Mouse (Mus musculus): ENCODE data around the gene Rpa3.
A peak's percentile ranks its signal among the peaks of the same experiment; 100 is the strongest.

Rpa3 gene

DNA sequence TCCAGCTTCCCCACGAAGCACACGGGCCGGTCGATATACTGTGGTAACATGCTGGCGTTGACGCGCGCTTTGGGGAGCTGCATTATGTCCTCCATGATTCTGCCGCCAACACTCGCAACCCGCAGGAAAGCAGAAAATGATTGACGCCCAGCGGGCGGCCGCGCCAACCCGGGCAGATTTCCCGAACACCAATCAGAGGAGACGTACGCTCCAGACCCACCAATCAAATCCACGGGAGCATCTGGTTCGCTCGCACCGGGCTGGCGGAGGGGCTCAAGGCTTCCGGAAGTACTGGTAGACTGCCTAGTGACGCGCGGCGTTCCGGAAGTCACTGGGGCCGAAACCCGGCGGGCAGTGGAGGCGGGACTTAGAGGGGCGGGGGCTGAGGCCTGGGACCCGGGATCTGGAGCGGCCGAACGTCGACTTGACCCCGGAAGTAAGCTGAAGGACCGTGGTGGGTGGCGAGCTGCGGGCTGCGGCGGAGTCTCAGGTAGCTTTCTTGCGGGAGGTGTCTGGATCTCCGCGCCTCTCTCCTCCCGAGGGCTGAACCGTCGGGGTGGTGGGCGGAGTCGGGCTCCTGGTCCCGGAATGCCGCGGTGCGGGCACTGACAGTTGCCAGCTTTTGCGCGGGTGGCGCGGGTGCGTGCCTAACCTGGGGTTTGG lies at the start of gene Rpa3, which contains the start of the genes Umad1 and Gm45062:
TSS of gene Rpa3 (minus strand) at position 170 of the 663 bp plus-strand sequence.
TSS of gene Umad1 (plus strand) at position 285 of the 663 bp plus-strand sequence.
TSS of gene Gm45062 (plus strand) at position 447 of the 663 bp plus-strand sequence.
- peak; percentile 95 to 97 for DNase-seq (ENCODE audit: low spot score in 2 of 2)

- no peak for DNase-seq (ENCODE audit: low spot score in 2 of 2)
Measured at GRCm38 (mm10) chr6:8307878-8308775, 49.2 kb upstream of the Rpa3 start.

DNA sequence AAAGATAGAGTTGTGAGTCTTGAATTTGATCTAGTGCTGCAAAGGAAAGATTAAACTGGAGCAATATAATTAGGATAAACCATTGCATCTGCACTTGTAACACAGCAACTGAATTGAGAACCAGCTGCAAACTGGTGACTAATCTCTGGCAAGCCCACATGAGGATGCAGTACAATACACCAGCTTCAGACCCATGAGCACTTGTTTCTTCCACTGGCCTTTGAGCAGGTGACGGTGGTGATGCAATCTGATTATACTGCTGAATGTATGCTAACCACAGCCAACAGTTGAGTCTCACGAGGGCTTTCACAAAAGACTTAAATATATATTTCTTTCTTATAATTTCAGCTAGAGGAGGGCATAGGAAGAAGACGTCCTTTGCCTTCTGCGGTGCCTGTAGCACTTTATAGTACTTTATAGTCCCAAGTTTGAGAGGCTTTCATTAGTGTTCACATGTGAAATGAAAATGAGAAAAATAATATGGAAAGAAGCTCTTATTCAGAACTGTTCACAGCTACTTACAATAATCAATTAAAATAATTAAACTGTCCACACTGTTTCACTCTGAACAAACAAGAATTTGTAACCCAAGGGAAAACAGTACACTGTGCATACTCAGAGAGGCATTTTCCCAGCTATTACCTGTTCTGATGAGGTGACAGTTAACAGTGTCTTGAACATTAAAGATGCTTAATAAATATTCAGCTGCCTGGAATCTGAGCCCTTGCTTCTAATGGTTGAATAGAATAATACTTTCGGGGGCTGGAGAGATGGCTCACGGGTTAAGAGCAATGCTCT lies 40.3 kb upstream of the Rpa3 start:
- no peak for DNase-seq (ENCODE audit: low spot score in 2 of 2)

DNA sequence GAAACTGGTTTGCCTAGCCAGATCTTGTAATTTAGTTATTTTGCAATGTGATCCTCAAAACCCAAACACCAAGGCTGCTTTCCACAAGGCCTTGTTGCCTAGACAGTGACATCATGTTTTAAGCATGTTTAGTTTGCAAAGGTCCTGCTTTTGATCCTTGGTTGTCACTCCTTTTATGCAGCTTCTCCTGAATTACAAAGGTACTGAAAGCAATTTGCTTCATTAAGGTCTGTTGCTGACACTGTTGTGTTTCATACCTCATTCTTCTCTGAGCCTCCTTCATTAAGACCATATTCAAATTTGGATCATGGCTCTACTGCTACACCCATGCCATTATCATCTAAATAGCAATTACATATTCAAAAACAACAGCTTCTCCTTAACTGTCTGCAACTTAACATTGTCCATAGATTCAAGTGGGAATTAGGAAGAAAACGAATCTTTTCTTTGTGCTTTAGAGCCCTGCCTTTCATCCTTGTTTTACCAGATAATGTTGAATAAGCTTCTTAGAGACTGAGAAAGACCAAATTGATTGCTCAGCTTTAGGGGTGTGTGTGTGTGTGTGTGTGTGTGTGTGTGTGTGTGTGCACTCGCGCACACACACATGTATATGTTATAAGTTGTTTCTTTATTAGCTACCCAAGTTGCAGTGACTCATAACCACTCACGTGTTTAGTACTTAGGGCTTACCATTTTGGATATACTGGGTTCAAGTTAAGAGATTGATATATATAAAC lies 35.2 kb upstream of the Rpa3 start:
- no peak for DNase-seq (ENCODE audit: low spot score in 2 of 2)

- no peak for DNase-seq (ENCODE audit: low spot score in 2 of 2)
Measured at GRCm38 (mm10) chr6:8288755-8289580, 30.0 kb upstream of the Rpa3 start.

GRCm38 (mm10) chr6:8286146-8286545 lies 27.2 kb upstream of the Rpa3 start:
- no peak for DNase-seq (ENCODE audit: low spot score in 2 of 2)

DNA sequence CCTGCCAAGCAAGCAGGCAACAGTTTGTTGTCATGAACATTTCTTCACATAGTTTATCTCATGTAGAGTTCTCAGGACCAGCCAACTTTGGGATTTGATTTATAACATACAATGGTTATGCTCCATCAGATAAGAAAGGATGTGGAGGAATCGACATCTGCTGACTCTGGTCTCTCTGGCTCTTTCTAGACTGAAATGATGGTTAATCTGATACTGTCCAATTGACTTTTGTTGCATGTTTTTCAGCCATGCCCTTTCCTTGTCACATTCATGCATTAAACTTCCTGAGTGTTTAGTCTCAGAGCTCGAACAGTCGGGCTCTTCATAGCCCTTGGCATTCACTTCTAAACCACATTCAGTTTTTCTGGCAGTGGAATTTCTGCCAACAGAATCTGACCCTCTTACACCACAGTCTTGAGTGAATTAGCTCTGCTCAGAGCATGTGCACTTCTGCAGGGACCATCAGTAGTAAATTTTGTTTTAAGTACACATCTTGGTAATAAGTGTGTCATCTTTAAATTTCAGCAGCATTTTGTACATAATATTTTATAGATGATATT lies 26.5 kb upstream of the Rpa3 start:
- no peak for DNase-seq (ENCODE audit: low spot score in 2 of 2)

- DNase-seq (ENCODE audit: low spot score in 2 of 2), result no peak
Measured at GRCm38 (mm10) chr6:8283255-8283654, 24.3 kb upstream of the Rpa3 start.

GRCm38 (mm10) chr6:8278426-8279002 lies 19.5 kb upstream of the Rpa3 start:
- DNase-seq (ENCODE audit: low spot score in 2 of 2), result no peak

GRCm38 (mm10) chr6:8276431-8276830 lies 17.5 kb upstream of the Rpa3 start:
- DNase-seq (ENCODE audit: low spot score in 2 of 2), result no peak

DNA sequence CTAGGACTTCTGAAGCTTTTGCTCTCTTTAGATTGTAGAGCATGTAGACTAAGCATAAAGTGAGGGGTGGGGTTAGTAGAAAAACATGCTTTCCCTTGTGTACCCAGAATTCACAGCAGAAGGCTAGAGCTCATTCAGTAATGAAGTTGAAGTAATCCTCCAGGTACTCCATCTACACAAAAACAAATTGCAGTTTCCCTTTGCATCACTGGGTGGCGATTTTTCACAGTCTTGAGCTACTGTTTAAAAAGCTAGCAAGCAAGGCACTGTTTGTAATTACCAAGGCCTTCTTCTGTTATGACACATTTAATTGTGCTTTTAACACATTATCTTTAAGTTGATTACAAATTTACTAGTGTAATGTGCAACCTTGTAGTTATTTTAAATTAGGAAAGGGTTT lies 16.1 kb upstream of the Rpa3 start:
- peak in 1 of 2 experiments; percentile 53 for DNase-seq (ENCODE audit: low spot score in 2 of 2)

DNA sequence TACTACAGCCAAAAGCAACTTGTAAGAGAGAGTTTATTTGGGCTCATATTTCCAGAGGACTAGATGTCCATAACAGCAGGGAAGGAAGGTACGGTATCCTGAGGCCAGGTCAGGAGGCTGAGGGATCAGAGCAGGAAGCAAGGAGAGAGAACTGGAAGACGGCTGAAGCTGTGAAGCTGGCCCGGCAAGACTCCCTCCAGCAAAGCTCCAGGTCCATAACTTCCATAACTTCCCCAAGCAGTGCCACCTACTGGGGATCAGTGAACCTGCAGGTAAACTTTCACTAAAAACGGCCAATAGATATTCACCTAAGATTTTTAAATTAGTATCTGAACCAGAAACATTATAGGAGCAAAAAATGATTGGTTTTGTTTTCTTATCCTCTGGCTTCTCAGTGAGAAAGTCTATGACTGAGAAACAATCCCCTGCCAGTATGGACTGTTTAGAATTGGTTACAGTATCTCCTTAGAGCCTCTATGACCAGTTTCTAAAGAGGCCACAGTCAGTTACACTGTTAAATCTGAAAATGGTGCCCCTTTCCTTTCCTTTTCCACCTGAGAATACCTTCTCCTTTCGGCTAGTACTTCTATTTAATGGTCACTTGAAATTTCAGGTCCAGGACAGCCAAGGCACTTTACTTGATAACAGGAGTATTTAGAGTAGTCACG lies 15.5 kb upstream of the Rpa3 start:
- DNase-seq (ENCODE audit: low spot score in 2 of 2), result peak; percentile 31 to 53

DNA sequence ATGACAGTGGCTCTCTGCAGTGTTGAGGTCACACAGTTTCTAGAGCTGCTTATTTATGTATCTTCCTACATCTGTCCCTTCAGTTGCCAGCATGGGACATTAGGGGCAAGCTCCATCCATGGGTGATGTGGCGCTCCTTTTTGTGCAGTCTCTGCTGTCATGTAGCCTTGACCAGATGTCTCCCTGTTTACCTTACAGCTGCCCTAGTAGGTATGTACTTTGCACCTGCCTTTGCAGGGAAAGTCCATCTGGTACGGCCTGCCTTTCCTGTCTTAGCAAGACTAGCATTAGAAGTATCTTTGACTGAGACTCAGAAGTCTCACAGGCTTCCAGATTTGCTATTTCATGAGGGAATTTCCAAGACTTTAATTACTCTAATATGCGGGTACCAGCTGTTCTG lies 12.1 kb upstream of the Rpa3 start:
- no peak for DNase-seq (ENCODE audit: low spot score in 2 of 2)

GRCm38 (mm10) chr6:8259667-8260044 lies 683 bp upstream of the Rpa3 start:
- peak in 1 of 2 experiments; percentile 29 for DNase-seq (ENCODE audit: low spot score in 2 of 2)

DNA sequence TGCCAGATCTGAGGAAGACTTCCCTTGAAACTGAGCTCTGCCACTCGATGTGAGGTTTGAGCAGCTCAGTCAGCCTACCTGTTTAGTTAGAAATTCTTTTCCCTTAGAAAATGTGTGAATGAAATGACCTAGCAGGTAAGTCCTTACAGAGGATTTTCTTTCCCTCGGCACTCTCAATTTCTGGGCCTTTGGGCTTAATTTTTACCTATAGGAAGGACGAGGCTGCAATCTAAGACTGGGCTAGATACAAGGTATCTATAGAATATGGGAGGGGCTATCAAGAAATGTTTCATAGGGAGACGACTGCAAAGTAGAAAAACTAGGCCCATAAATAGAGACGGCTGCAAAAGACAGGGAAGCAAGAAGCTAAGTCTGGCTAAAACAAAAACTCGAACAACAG lies 657 bp downstream of the Rpa3 start:
- no peak for DNase-seq (ENCODE audit: low spot score in 2 of 2)

DNA sequence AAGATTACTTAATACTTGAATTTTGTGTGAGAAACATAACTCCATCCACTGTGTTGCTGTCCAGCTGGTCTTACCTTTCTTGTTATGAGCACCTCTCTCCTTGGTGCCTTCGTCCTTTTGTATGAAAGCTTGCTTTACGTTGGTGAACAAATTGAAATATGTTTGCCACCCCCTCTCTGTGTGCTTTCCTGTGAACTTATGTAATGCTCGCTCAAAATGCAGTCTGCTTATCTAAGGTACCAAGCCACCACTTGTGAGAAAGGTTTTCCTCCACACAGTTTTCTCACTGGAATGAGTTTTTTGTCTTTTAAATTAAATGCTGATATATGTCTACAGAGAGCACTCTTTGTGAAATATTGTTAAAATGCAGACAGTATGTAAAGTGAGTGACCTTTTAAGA lies 30.4 kb downstream of the Rpa3 start:
- DNase-seq (ENCODE audit: low spot score in 2 of 2), result no peak

DNA sequence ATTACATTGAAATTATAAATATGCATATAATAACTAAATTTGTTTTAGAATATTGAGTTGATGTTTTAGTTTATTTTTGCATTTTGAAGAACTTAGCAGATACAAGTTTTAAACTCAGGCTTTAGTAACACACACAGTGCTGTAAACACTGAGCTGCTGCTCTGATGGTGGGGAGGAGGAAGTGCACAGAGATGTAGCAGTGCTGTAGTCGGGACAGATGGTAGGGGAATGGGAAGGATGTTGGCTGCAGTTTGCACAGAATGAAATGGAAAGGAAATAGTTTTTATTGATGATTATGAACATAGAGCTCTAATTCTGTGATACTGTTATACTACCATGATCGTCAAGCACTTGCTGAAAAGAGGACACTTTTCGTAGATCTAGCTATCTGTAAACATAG lies 31.9 kb downstream of the Rpa3 start:
- no peak for DNase-seq (ENCODE audit: low spot score in 2 of 2)

GRCm38 (mm10) chr6:8210661-8211060 lies 48.3 kb downstream of the Rpa3 start:
- DNase-seq (ENCODE audit: low spot score in 2 of 2), result no peak

- no peak for DNase-seq (ENCODE audit: low spot score in 2 of 2)
Measured at GRCm38 (mm10) chr6:8209866-8210186, 49.1 kb downstream of the Rpa3 start.
